Comparison of ENCODE assay signal across 9 mouse cellular contexts in the genomic region with DNA sequence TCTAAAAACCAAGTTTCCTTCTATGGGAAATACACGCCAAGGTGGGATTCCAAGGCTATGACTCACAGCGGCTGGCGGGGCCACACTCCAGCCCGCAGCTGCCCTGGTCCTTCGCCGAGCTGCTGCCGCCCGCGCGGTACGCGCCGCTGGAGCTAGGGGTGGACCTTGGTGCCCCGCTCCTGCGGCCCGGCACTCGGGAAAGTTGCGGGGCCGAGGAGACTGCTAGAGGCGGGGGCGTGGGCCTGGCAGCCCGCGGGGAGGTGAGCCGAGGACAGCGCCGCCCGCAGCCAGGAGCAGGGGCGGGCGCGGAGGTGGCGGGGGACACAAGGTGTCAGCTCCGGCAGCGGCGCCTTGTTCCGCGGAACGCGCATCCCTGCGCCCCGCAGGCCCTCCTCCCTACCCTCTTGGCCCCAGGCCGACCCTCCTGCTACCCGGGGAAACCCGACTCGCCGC. TPM values are rescaled to one million over a fixed set of nuclear protein-coding genes. Genes with fewer than 3 reads are reported as not detected.
DNase-seq lines count a peak whose midpoint lies in the region; ATAC-seq and TF ChIP-seq lines count a peak whose summit lies in the region.
"Had no signal": no experiment of that assay in that cellular context is flagged by ENCODE, and none has a peak within 500 bp of the region (broad histone marks: within the 10 kb centered on the region; RNA-seq: fewer than 3 reads in every experiment).

No protein-coding gene starts in this region.

- peak; percentile 34 for ATAC-seq in forebrain, embryonic 16.5 days
- ATAC-seq in stomach, embryonic 15.5 days (ENCODE audit: insufficient read depth, low FRiP score, low read depth) = peak; percentile 44

- H3K4me2 ChIP-seq in forebrain, embryonic 16.5 days (ENCODE audit: low read length) = peak overlapping the region; percentile 68
- H3K4me2 ChIP-seq in stomach, embryonic 15.5 days = peak overlapping the region; percentile 83

- H3K4me3 ChIP-seq in forebrain, embryonic 16.5 days (replicated peaks; ENCODE audit: low read length) = peak overlapping the region; percentile 83
- H3K4me3 ChIP-seq in left cerebral cortex, adult 2 months = peak overlapping the region; percentile 65
- peak overlapping the region; percentile 83 for H3K4me3 ChIP-seq in midbrain, embryonic 10.5 days
- peak overlapping the region; percentile 87 for H3K4me3 ChIP-seq in stomach, embryonic 15.5 days (replicated peaks)

- no peak; the same call in 1 of the 2 replicates for TF ChIP-seq CTCF in left cerebral cortex, adult 2 months (IDR thresholded peaks at IDR 0.05)

- no peaks in the 10 kb centered on the region; the same call in 1 of the 2 replicates for H3K36me3 ChIP-seq in forebrain, embryonic 16.5 days (ENCODE audit: control insufficient read depth, insufficient read depth)
- H3K36me3 ChIP-seq in midbrain, embryonic 10.5 days = no peaks in the 10 kb centered on the region
- no peaks in the 10 kb centered on the region for H3K36me3 ChIP-seq in stomach, embryonic 15.5 days

- peak; percentile 89 for DNase-seq in NIH3T3 (ENCODE audit: low read depth)
- peak; percentile 44 for DNase-seq in cerebellum, adult 11 months
- peak; percentile 62 to 74 for DNase-seq in heart, postnatal 36 days
- peak; percentile 45 to 55 for DNase-seq in left cerebral cortex, adult 2 months (ENCODE audit: extremely low spot score in 1 of 2, low spot score in 2 of 2)
- DNase-seq in midbrain, embryonic 10.5 days (ENCODE audit: low spot score) = peak; percentile 72
- no peak for DNase-seq in spleen, postnatal 36 days (ENCODE audit: low spot score in 2 of 2)

- H3K4me1 ChIP-seq in forebrain, embryonic 16.5 days (replicated peaks; ENCODE audit: control insufficient read depth, insufficient read depth, low read length) = peaks cover 54% of the 10 kb centered on the region
- peaks cover 55% of the 10 kb centered on the region for H3K4me1 ChIP-seq in midbrain, embryonic 10.5 days
- H3K4me1 ChIP-seq in stomach, embryonic 15.5 days = peaks cover 38% of the 10 kb centered on the region

- peak overlapping the region; percentile 95 for H3K27ac ChIP-seq in forebrain, embryonic 16.5 days (ENCODE audit: low read length)
- H3K27ac ChIP-seq in left cerebral cortex, adult 2 months = peak overlapping the region; percentile 86
- H3K27ac ChIP-seq in midbrain, embryonic 10.5 days (replicated peaks) = peak overlapping the region; percentile 92
- peak overlapping the region; percentile 92 for H3K27ac ChIP-seq in stomach, embryonic 15.5 days

- no peaks in the 10 kb centered on the region for H3K27me3 ChIP-seq in forebrain, embryonic 16.5 days (replicated peaks; ENCODE audit: control insufficient read depth, insufficient read depth, low read length)
- H3K27me3 ChIP-seq in midbrain, embryonic 10.5 days (ENCODE audit: low read depth, poor library complexity, severe bottlenecking) = peaks cover 100% of the 10 kb centered on the region
- H3K27me3 ChIP-seq in stomach, embryonic 15.5 days (replicated peaks) = no peaks in the 10 kb centered on the region

- no peaks in the 10 kb centered on the region for H3K9me3 ChIP-seq in forebrain, embryonic 16.5 days (ENCODE audit: control insufficient read depth, low read length)
- no peaks in the 10 kb centered on the region for H3K9me3 ChIP-seq in midbrain, embryonic 10.5 days (replicated peaks)
- H3K9me3 ChIP-seq in stomach, embryonic 15.5 days = no peaks in the 10 kb centered on the region

- peak overlapping the region; percentile 96 for H3K9ac ChIP-seq in forebrain, embryonic 16.5 days (replicated peaks; ENCODE audit: low read depth, low read length)
- H3K9ac ChIP-seq in stomach, embryonic 15.5 days = peak overlapping the region; percentile 81

- intact Hi-C loops in heart, postnatal 36 days (cut with DNase I) = loop anchor here (2.0 kb wide), 1 partner anchor 66 kb away; no protein-coding TSS in a partner anchor
- intact Hi-C loops in left cerebral cortex, adult 2 months (cut with DNase I) = loop anchor here (2.0 to 5.0 kb wide), 2 partner anchors 48 to 68 kb away; no protein-coding TSS in a partner anchor

- WGBS in forebrain, embryonic 16.5 days = under 1% methylated on average over 34 of the region's 45 CpGs
- 1% methylated on average over 28 of the region's 45 CpGs for WGBS in midbrain, embryonic 10.5 days
- under 1% methylated on average over 40 of the region's 45 CpGs for WGBS in stomach, embryonic 15.5 days

RNA-seq across cellular contexts. Expression of gene Sertad4, which starts 0.7 kb away (rescaled TPM):
- polyA plus RNA-seq in forebrain, embryonic 16.5 days (2015; fragmentation: Nextera tagmentation; extraction: Ambion mirVana) = 38.1 and 41.9 TPM in 2 replicates
- 1 to 10 TPM; 3.8 to 6.2 TPM for total RNA-seq in heart, postnatal 36 days (2021)
- 10 to 100 TPM; 11.6 to 12.1 TPM for total RNA-seq in left cerebral cortex, adult 2 months (2021)
- 8.3 and 11.4 TPM in 2 replicates for polyA plus RNA-seq in midbrain, embryonic 10.5 days (2016; fragmentation: Nextera tagmentation; extraction: Ambion mirVana)
- 18.4 and 19.3 TPM in 2 replicates for polyA plus RNA-seq in stomach, embryonic 15.5 days (2015; fragmentation: Nextera tagmentation; extraction: Ambion mirVana)
- total RNA-seq: common myeloid progenitor, adult 5-6 weeks had no signal

Comparison
In these comparisons a context has a peak if more than half of its experiments do, and no peak if none do; other contexts are left out.
1. DNase-seq: peak in NIH3T3 (single experiment), cerebellum, adult 11 months (single experiment), heart, postnatal 36 days (2 of 2), left cerebral cortex, adult 2 months (2 of 2) and midbrain, embryonic 10.5 days (single experiment); none in spleen, postnatal 36 days (0 of 2).
2. Peak in every context shown above with its lines, with median percentiles within 50 percentile points of each other: H3K27ac ChIP-seq and H3K4me3 ChIP-seq.